Mouse (Mus musculus) left cerebral cortex, postnatal 36 days (tissue): Measurements from ENCODE around the gene Thsd7a. TPM values are rescaled to one million over a fixed set of nuclear protein-coding genes. Genes with fewer than 3 reads are reported as not detected.
A peak's percentile ranks its signal among the peaks of the same experiment; 100 is the strongest.

Experiments used
- DNase-seq, 2 experiments: peaks; one replicate each; pipeline ENCODE4 v3.0.0; 2021 to 2022; ENCODE audit warnings: low spot score in 2 of 2, mixed read lengths in 1 of 2
- intact Hi-C: fragments of 180-260 bp; cut with DNase I; formaldehyde crosslinking; loops from one replicate; pipeline ENCODE4 v1.15.1; 2025
- total RNA-seq, 2 experiments: library from RNA; stranded (reverse); gene quantifications; 2 replicates each; pipeline ENCODE4 v1.2.3; 2021

Thsd7a gene
- total RNA-seq: 10 to 100 TPM; 35.4 to 40.6 TPM

- intact Hi-C loops: loop anchor here (5.0 kb wide), 1 partner anchor 323 kb away; no protein-coding TSS in a partner anchor
- DNase-seq: peak; percentile 56 to 62
Measured at GRCm38 (mm10) chr6:12748787-12749530, at the start of gene Thsd7a. Gene Thsd7a (minus strand): TSS chr6:12749410.

- intact Hi-C loops: no loop called here
- no peak for DNase-seq
Measured at GRCm38 (mm10) chr6:12787129-12787528, 37.9 kb upstream of the Thsd7a start.

DNA sequence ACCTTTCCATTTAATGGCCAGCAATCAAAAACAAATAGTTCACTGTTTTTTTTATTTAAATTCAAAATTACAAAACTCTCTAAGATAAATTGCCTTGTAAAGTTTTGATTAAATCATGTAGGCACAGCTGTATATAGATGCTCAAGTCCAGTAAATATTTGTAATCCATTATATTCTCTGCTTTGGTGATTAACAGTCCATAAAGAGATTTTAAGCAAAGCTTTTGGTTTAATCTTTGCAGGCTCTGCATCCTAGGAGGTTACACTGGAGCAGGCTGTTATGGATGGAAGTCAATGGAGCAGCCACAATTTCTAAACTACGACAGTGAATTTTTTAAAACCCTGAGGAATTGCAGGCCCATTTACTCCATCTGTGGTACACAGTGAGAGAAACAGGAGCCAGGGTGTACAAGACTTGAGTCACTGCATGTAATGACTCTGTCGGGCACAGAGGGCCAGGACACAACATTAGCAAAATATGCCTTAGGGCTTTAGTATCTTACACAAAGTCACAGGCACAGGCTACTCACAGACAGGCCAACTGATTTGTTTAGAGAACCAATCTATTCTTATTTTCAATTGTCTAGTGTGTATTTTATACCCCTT lies 37.3 kb upstream of the Thsd7a start:
- intact Hi-C loops: no loop called here
- no peak for DNase-seq

DNA sequence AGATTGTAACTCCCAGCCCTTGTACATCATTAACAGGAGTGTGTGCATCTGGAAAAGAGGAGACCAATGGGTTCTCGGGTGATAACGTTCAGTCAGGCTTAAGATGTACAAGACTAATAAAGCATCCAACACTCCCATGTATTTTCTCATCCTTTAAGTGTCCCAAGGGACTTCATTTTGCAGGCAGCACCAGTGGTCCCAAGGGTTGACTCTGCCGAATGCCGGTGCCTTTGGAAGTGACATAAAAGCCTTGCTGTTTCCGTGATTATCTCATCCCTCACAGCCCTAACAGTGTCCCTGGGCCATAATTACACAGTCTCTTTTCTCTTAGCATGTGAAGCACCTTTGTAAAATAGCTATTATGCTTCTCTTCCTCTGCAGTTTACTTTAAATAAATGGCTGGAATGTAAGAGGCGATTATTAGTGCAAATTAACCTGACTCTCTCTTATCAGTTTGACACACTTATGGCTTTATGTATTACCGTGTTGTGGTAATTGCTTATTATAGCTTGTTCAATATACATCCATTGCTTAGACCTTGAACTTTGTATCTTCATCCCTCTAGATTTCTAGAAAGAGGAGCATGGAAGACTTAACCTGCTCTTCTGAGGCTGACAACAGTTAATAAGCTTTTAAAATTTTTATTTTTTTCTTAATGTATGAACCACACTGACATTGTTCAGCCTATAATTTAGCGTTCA lies 35.9 kb upstream of the Thsd7a start:
- intact Hi-C loops: no loop called here
- no peak for DNase-seq

GRCm38 (mm10) chr6:12772799-12773198 lies 23.6 kb upstream of the Thsd7a start:
- intact Hi-C loops: no loop called here
- no peak for DNase-seq

GRCm38 (mm10) chr6:12765191-12765590 lies 16.0 kb upstream of the Thsd7a start:
- intact Hi-C loops: no loop called here
- no peak for DNase-seq

DNA sequence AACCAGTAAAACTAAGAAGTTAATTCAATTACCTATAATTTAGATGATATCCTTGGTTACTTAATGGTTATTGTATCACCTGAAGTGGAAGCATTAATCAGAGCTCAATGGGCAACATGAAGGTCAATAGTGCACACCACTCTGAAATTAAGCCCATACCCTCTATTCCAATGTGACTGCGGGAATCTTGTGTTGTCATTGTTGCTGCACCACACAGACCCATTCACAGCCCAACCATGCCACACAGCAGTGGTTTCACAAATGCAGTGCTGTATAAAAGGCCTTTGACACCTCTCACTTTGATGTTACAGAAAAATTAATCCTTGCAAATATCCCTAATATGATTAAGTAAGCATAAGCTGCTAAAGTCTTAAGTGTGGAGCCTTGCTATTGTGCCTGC lies 15.4 kb upstream of the Thsd7a start:
- intact Hi-C loops: no loop called here
- no peak for DNase-seq

DNA sequence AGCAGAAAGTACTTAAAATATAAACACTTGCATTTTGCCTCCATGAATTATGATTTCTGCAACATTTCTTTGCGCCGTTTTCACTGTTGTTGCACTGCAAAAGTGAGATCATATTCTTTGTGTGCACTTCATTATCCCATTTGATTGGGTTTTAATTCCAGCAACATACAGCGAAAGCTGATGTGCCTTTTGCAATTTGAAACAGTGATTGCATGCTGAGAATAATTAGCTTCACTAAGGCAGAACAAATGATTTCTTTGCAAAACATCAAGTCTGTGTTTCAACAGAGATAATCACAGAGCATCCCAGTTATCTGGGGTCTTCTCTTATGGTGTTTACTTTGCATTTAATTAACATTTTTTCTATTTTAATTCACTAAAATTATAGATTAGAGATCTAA lies 14.6 kb upstream of the Thsd7a start:
- intact Hi-C loops: no loop called here
- no peak for DNase-seq

GRCm38 (mm10) chr6:12759328-12760193 lies 10.4 kb upstream of the Thsd7a start:
- intact Hi-C loops: no loop called here
- DNase-seq: no peak

DNA sequence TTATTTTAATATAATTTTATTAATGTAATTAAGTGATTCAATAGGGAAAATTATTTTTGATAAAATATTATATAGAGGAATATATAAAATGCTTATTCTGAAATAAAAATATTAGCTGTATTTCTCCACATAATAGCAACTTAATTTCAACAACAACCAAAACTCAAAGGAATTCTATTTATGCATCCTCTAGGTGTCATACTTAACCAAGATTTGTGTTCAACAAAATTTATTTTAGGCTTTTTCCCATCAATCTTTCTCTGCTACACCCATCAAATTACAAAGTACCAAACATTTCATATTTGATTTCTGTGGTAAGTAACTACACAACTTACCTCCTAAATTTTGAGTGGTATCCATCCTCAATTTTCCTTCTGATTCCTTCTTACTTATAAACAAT lies 3.1 kb upstream of the Thsd7a start:
- no peak for DNase-seq
- intact Hi-C loops: no loop called here

DNA sequence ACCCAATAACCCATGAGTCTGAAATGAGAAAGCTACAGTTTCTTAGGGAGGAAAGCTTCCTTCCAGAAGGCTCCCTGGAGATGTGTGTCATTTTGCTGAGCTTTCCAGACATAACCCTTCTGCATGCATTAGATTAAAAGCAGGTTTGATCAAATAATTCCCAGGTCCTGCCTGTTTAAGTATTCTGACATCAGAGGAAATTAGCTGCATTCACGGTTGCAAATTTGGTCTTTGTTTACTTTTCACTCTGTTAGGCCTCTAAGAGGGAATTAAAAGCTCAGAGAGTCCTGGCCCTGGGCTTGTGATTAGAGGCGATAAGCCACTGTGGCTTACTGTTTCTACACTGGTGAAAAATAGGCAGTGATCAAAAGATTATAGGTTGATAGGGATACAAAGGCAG lies 1.2 kb upstream of the Thsd7a start:
- intact Hi-C loops: loop anchor here (2.0 kb wide), 1 partner anchor 402 kb away; no protein-coding TSS in a partner anchor
- DNase-seq: no peak

DNA sequence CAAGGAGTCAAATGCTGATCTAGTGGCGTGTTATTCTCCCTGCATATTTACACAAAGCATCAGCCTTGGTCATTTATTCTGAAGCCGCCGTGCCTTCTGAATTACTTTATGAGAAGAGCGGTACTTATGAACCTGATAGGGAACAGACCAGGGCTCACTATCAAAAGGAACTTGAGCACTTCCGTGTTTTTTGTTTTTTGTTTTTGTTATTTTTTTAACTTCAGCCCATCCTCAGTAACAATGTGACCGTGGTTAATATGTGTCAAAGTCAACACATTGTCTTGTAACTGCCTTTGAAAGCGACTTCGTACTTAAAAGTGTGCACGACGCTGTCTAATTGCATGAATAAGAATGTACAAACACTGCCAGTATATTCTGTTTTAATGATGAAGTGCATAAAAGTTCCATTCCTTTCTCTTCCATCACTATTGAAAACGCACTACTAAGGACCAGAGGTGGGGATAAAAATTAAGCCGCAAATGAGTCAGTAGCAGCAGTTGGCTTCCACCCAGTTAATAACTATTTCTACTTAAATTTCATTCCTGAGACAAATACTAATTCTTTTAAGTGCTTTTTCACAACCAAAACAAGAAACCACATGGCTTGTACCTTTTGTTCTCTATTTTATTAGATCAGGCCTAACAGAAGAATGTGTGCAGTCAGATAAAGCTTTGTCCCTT lies 461 bp upstream of the Thsd7a start:
- intact Hi-C loops: loop anchor here (2.0 to 5.0 kb wide), 2 partner anchors 323 to 403 kb away; no protein-coding TSS in a partner anchor
- no peak for DNase-seq

DNA sequence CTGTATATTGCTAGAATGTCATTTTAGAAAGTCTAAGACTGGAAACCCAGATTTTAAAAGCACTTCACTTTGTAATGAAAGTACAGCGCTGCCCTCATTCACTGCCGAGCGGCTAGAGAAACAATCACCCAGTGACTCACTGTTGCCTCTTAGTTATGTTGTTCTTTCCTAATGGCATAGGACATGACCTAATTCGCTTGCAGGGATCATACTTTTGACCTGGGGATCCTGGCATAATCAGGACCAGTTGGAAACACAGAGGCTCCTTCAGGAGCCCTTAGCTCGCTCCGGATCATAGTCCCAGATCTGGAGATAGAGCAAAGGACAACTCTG lies 790 bp downstream of the Thsd7a start:
- no peak for DNase-seq
- intact Hi-C loops: loop anchor here (5.0 kb wide), 1 partner anchor 324 kb away; no protein-coding TSS in a partner anchor

- intact Hi-C loops: loop anchor here (2.0 to 5.0 kb wide), 2 partner anchors 324 to 397 kb away; no protein-coding TSS in a partner anchor
- peak in 1 of 2 experiments; percentile 8 for DNase-seq
Measured at GRCm38 (mm10) chr6:12747856-12748450, 1.3 kb downstream of the Thsd7a start.

DNA sequence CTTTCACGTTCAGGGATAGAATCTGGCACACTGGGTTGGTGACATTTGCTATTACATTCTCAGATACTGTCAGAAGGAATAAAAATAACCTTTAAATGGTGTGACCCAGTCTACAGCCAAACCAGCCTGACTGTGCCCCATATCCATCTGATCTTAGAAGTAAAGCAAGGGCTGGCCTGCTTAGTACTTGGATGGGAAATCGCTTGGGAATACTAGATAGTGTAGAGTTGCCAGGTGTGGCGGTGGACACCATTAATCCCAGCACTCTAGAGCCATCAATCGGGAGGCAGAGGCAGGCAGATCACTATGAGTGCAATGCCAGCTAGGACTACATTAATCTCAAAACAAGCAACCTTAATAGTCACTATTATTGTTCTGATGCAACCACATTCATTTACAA lies 6.4 kb downstream of the Thsd7a start:
- intact Hi-C loops: no loop called here
- DNase-seq: no peak

GRCm38 (mm10) chr6:12733924-12734323 lies 15.3 kb downstream of the Thsd7a start:
- intact Hi-C loops: no loop called here
- no peak for DNase-seq

- DNase-seq: no peak
- intact Hi-C loops: no loop called here
Measured at GRCm38 (mm10) chr6:12716071-12716470, 33.1 kb downstream of the Thsd7a start.

GRCm38 (mm10) chr6:12712581-12712980 lies 36.6 kb downstream of the Thsd7a start:
- no peak for DNase-seq
- intact Hi-C loops: no loop called here

- no peak for DNase-seq
- intact Hi-C loops: no loop called here
Measured at GRCm38 (mm10) chr6:12702925-12703324, 46.3 kb downstream of the Thsd7a start.
